Mouse (Mus musculus) liver, adult (tissue): ENCODE results near the gene Pigz.

Source experiments
- GATA4 ChIP-seq: IDR thresholded peaks from 2 replicates; pipeline ENCODE4 v1.6.1; 2014; ENCODE audit warnings: mild to moderate bottlenecking, low read length; ENCODE audit not compliant: insufficient replicate concordance

The Pigz gene

DNA sequence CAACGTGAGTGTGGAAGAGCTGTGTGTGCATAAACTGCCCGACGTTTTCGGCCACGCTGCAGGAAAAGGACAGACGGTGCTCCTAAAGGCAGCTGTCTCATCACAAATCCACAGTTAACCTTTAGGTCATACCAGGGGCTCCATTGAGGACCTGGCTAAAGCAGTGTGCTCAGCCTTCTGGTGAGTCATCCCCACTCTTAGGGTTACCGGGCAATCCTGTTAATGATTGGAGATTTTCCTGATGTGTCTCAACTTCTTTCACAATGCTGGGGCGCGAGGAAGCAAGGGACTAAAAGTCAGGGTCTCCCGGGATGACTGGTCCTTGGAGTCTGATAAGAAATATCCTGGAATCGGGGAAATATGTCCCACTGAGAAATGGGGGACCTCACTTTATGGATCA lies 15.9 kb upstream of the Pigz start:
- no peak for TF ChIP-seq GATA4

DNA sequence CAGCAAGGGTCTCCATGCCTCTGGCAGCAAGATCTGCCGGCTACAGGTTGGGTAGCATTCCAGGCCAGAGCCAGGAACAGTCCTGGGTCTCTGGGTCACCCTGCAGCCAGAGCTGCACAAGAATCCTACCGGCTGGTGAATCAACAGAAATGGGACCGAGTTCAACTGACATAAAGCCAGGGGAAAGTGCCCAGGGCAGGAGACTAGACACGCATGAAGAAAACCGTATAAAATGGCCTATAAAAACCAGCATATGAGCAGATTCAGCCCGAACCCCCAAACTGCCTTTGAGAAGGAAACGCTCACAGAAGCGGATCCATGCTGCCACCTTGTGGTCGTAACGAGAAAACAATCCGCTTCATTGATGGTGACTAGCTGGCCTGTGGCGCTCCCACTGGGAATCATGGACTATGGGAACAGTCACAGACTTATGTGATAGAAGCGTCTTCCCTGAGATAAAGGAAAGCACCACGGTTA lies 15.4 kb upstream of the Pigz start:
- no peak for TF ChIP-seq GATA4

DNA sequence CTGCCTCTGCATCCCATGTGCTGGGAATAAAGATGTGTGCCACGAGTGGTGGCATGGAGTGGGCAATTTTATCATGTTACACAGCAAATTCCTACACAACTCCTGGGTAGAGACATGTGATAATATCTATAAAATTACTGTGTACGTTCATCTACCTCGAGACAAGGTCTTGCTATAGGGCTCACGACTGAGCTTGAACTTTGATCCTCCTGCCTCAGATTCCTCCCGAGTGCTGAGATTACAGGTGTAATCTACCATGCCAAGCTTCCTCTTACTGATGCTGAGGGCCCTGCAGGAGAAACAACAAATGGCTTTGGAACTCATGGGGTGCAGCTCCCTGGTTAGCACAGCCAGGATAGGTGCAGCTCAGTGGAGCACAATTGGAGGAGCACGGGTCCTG lies 9.3 kb upstream of the Pigz start:
- no peak for TF ChIP-seq GATA4

DNA sequence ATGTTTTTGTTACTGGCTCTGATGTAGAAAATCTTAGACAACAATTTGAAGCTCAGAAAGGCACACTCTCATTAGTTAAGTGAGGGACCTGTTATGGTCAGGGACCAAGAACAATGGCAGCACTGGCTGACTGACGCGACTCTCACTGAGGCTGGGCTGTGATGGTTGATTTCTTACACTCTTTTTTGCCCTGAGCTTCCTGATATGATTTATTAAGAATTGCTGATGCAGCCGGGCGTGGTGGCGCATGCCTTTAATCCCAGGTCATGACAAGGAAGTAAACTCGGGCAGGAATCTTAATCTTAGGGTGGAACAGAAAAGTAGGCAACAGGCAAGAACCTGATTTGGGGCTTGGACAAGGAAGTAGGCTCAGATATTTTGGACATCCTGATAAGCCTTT lies 7.6 kb upstream of the Pigz start:
- no peak for TF ChIP-seq GATA4

DNA sequence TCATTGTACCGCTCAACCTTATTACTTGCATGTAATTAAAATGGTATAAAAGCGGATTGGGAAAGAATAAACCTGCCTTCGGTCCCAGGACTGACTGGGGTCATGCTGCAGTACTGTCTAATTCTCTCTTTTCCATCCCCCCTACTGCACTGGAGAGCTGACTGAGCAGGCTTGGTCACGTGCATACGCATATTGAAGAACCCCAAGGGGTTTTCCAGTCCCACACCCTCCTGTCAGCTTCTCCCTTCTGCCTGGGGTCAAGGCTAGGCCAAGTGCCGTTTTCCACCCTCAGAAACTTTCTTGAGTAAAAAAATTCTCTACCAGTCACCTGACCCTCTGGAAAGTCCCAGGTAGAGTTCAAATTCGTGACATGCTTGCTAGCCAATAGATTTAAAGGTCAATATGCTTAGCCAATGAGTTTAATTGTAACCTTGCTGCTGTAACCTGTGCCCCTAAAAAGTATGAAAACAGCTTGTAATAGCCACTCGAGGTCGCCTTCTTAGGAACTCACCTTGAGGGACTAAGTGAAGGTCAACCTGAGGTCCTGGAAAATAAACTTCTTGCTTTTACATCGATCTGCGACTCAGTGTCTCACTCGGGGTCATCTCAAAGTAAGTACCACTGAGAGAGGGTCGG lies 7.0 kb upstream of the Pigz start:
- no peak for TF ChIP-seq GATA4

DNA sequence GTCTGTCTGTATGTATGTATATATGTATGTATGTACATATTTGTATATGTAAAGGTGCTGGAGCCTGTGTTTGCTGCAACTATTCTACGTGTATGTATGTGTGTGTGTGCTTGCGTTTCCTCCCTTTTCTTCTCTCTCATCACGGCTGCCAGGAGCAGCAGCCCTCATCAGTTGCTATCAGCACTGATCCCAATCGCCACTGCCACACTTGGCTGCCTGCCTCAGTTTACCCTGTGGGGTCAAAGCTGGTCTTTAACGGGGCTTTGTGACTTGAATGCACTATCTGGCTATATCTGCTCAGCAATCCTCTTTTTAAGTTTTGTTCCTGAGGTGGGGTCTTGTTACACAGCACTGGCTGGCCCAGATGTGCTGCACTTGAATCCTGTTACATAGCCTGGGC lies 6.2 kb upstream of the Pigz start:
- no peak for TF ChIP-seq GATA4

DNA sequence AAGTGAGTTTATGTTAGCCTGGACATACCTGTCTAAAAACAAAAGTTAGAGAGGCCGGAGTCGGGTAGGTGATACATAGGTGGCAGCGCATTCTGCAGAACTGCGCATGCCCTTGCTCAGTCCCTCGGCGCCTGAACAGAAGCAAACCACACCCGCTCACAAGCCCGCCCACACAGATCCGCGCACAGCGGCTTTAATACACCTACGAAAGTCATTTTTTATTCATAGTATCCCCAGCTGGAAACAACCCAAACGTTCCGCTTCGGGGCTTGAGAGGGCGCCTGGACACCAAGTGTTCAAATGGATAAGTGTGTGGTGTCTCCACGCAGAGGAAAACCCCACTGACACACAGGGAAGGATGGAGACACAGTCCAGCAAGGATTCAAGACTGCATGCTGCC lies 2.3 kb upstream of the Pigz start:
- TF ChIP-seq GATA4: no peak

DNA sequence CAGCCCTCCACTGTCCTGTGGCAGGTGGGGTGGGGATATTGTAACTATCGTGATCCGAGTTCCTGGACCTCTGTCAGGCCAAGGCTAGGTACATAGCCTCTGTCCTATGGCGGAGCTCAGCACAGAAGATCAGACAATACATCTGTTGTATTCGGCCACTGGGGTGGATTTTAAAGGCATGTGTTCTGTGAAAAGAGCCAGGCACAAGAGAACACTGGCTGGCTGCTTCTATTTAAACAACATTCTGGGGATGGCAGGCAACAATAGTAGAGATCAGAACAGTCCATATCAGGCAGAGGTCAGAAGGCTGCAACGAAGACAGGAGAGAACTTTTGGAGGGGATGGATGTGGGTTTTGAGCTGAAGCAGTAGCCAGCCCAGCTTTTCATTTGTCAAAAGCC lies 1.4 kb upstream of the Pigz start:
- TF ChIP-seq GATA4: no peak

DNA sequence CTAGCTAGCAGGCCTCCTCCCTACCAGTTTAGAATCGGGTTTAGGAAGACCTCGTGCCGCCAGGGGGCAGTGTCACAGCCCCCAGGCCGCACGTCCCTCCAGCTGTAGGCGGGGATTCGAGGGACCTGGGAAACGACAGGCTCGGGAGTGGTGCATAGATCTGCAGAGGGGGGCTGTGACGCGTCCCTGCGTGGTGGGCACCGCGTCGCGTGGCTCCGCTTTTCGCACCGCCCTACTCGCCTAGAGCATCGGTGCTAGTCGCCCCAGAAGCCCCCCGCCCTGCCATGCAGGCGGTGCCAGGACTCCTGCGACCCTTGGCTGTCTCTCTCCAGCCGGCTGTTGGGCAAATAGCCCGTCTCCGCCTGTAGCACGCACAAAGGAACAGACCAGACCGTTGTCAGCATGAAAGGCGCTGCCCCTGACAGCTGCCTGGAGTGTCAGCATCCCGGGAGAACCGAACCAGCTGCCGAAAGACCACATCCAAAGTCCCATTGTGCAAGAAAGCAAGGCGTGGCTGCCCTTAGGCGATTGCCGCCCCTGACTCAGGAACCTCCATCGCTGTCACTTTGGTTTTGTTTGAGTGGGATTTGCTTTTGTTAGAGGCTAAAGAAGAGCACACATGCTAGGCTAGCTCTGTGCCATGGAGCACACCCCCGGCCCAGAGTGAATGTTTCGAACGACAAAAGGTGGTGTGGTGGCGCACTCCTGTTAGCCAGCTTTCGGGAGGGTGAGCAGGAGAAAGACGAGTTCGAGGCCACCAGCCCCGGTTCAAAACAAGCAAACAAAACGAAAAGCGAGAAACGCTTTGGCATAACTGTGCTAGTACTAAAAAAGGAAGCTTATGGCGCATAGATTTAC lies 582 bp upstream of the Pigz start:
- TF ChIP-seq GATA4: no peak

DNA sequence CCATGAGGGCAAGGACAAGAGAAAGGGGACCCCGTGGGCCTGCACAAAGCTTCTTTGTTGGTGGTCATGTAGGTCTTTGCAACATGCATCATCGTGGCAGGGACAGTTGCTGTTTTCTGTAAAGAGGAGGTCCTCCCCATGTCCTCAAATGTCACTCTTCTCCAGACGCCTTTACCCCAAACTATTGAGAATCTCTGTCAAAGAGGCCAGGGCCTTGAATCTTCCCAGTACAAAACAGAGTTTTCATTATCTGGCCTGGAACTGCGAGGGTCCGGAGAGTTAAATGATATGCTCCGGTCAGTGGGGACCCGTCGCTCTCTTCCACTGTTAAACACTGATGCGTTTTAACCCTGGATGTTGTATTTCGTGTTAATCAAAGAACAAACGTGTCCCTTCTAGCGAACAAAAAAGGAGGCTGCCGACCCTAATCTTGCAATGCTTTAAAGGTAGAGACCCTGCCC lies 929 bp downstream of the Pigz start:
- TF ChIP-seq GATA4: no peak

DNA sequence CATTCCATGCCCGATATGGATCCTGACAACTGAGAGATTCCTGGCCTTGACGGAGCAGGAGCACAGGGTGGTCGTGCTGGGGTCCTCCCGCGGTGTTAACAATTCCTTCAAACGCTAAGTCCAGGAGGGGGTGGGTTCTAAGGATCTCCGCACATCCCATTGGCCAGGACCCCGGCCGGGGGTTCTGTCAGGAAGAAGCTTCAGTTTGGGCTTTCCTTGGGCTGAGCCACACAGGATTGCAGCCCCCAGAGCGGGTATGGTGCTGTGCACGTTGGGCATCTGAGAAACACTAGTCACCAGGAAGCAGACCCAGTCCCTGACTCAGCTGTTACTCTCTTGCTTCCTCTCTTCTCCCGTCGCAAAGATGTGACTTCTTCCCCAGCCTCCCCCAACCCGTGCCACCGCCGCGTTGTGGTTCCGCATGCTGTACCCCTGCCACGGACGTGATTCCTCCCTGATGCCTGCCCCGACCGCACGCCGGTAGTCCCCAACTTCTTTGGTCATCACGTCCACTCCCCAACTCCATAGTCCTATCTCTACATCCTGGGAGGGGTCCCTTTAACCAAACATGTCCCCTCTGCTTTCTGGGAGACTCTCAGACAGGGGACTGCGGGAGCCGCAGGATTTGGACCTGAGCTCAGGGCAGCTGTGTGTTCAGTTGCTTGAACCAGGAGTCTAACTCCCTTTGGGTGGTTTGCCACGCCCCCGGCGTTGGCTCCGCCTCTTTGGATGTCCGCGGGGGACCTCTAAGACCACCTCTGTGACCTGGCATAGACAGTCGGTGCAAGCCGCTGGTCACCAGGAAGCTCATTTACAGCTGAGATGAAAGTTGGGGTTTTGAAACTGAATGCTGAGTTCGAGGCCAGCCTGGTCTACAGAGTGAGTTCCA lies 1.7 kb downstream of the Pigz start:
- no peak for TF ChIP-seq GATA4

DNA sequence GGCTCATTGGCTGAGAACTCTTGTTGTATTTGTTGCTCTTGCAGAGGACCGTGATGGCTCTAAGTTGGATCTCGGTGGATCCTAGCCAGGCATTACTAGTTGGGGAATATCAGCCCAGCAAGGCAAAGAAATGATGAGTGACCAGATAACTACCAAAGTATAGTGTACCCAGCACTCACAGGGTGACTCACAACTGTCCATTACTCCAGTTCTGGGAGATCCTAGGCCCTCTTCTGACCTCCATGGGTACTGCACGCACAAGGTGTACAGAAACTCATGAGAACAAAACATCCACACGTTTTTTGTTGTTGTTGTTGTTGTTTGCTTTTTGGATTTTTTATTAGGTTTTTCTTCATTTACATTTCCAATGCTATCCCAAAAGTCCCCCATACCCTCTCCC lies 2.9 kb downstream of the Pigz start:
- TF ChIP-seq GATA4: no peak

DNA sequence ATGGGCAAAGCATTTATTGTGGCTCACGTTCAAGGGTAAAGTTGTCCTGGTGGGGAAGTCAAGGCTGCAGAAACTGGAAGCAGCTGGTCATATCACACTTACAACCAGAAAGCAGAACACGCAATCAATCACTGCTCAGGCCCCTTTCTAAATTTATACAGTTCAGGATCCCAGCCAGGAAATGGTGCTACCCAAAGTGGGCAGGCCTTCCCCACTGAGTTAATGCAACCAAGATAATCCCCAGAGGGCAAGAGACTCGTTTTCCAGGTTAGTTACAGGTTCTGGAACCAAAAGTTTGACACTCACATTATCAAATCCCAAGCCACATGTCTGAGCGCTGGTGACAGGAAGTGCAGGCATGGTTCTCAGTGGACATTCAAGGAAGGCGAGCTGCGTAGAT lies 5.2 kb downstream of the Pigz start:
- TF ChIP-seq GATA4: no peak

DNA sequence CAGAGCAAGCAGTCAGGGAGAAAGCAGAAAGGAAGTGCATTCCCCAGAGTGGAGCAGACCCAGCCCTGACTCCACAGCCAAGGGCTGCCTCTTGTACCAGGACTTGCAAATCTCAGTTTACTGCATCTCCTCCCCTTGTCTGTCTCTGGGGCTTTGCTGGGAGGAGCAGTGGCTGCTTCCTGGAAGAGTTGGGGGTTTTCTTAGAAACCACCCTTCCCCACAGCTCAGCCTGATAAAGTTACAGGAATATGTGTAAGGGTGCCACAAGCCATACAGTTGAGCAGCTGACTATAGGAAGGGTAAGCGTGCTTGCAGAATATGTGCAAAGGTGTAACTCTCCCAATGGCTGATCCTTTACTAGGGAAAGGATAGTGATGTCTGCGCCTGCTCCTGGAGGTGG lies 6.9 kb downstream of the Pigz start:
- no peak for TF ChIP-seq GATA4

DNA sequence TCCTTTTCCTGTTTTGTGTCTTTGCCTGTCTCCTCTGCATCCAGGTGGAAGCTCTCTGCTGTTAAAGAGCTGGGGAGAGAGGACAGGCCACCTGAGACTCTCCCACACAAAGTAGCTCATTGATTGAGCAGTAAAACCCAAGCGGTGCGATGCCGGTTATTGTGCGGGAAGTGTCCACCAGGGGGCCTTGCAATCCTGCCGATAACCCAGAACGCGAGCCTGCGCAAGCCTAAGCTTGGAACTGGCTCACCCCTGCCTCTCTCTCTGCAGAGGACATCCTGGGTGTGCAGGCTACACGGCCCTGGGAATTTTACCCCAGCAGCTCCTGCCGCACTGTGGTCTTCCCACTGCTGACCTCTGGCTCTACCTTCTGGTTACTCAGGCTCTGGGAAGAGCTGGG lies 10.3 kb downstream of the Pigz start:
- no peak; the same call in 1 of the 2 replicates for TF ChIP-seq GATA4

DNA sequence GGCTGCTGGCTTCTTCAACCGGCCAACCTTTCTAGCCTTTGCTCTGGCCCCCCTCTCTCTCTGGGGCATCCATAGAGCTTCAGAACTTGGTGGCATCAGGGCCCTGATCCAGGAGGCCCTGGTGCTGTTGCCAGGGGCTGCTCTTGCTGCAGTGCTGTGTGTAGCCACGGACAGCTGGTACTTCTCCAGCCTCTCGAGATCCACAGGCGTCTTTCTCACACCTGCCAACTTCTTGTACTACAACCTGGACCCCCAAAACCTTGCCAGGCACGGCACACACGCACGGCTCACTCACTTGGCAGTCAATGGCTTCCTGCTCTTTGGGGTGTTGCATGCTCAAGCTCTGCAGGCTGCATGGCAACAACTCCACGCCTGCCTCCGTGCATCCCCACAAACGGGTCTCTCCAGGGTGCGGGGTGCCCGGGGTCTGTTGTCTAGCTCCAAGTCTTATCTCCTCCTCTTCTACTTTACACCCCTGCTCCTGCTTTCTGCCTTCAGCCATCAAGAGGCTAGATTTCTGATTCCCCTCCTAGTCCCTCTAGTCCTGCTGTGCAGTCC lies 11.1 kb downstream of the Pigz start:
- TF ChIP-seq GATA4: no peak

DNA sequence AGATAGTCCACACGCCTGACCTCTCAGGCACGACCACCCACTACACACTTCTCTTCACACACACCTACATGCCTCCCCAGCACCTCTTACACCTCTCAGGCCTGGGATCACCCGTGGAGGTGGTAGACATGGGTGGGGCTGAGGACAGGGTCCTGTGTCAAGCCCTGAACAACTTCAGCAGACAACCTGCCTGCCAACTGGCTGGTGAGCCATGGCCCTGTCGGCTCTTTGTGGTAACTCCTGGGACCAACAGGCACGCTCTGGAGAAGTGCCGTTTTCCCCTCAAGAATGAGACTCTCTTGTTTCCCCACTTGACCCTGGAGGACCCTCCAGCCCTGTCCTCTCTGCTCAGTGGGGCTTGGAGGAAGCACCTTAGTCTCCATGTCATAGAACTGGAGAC lies 11.7 kb downstream of the Pigz start:
- TF ChIP-seq GATA4: no peak
